Mouse (Mus musculus): ENCODE data around the gene Npcd.
"Not testable (repeated sequence)": the region's sequence is repeated elsewhere in the genome, so short reads cannot be mapped to it uniquely, and the experiment has no call there.

Npcd gene

DNA sequence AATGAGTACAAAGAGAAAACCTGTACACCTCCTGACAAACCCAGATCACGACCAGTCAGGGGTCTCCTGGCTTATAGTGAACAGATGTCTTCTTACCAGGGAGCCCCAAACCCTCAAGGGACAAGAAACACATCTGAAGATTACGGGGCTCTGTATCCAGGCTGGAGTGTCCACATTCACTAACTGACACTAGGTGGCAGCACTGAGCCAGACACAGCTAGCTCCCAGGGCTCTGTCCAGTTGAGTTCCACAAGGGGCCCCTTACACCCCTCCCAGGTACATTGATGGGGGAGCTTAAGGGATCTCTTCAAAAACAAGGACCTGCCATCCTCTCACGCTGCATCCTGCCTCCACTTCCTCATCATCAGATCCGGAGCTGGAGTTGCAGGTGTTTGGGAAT, 3.6 kb downstream of the Npcd start:
- DNase-seq (ENCODE audit: low read depth, low spot score): no peak

DNA sequence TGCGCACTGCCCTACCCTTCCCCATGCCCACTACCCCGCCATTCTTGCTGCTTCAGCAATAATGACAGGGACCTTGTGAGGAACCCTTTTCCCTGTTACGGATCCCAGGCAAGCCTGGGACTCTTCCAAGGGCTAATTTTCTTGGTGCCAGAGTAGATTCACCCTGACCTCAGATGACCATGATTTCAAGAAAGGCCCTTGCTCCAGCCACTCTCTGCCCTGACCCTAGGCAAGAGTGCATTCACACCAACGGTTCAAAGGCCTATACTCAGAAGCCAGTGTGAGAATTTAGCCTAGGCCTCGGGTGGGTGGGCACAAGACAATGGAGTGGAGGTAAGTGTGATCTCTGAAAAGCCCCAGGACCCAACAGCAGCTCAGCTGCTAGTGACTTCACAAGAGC, 4.6 kb downstream of the Npcd start:
- no peak for DNase-seq (ENCODE audit: low read depth, low spot score)

DNA sequence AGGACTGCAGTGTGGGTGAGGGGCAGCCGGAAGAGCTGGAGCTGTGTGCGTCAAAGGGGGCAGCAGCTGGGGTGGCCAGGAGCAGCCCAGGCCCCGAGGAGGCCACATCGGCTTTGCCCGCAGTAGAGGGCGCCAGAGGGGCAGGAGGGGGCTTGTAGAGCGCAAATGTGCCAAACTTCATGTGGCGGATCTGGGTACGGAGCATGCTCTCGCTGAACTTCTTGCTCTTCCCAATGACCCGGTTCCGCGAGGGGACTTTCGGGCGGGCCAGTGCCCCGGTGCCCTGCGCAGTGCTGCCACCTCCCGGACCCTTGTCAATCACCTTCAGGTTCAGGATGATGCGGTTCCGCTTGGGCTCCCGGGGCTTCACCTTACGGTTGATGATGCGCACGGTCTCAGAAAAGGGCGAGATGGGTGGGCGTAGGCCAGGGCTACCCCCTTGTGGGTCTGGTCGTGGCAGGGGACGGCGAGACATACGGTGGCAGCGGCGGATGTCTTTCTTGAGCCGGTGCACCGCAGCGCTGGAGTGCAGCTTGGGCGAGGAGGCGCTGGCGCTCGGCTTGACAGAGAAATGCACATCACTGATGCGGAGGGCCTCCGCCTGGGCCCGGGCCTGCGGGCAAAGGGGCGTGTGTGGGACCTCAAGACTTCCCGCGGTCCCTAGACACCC, 5.5 kb downstream of the Npcd start:
- no peak for DNase-seq (ENCODE audit: low read depth, low spot score)

DNA sequence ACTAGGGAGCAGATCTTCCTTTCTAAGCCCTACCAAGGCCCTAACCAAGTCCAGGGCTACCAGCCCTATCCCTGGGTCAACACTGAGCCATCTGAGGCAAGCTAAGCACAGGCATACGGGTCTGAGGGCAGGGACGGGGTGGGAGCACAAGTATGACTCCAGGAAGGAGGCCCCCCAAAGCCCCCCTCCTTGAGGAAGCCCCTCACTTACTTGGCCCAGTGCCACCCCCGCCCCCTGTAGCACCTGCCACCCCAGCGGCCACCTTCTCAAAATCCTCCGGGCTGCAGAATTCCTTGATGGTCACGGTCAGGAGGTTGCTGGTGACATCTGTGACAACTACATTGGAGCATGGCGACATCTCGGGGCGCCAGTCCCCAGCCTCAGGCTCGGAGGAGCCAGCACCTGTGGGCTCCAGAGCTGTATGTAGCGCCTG, 6.2 kb downstream of the Npcd start:
- DNase-seq (ENCODE audit: low read depth, low spot score): no peak

DNA sequence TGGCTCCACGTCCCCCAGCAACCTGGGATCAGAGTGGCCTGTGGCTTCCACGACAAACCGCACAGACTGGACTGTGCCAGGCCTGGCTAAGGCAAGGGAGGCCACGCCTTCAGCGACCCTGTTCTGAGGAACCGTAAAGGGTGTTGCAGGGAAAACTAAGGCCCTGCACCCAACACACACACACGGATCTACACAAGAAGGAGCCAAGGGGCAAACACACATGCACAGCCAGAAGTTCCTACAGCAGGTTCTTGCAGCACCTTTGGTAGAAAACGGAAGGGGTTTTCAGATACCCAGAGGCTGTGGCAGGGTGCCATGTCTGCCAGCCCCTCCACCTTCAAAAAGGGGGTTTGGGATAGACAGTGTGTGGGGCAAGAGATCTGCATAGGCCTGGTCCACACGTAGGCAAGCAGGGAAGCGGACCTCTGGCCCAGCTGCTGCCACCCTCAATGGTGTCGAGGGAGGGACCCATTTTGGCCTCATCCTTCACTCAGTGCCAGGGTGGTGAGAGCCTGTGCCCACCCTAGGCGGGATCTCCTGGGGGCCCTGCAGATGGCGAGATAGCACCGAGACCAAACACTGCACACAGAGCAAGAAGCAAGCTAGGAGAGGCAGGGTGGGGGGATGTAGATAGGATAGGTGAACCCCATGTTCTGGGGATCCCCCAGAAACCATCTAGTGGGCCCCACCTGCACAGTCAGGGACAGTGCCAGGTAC, 6.8 kb downstream of the Npcd start:
- no peak for DNase-seq (ENCODE audit: low read depth, low spot score)

DNA sequence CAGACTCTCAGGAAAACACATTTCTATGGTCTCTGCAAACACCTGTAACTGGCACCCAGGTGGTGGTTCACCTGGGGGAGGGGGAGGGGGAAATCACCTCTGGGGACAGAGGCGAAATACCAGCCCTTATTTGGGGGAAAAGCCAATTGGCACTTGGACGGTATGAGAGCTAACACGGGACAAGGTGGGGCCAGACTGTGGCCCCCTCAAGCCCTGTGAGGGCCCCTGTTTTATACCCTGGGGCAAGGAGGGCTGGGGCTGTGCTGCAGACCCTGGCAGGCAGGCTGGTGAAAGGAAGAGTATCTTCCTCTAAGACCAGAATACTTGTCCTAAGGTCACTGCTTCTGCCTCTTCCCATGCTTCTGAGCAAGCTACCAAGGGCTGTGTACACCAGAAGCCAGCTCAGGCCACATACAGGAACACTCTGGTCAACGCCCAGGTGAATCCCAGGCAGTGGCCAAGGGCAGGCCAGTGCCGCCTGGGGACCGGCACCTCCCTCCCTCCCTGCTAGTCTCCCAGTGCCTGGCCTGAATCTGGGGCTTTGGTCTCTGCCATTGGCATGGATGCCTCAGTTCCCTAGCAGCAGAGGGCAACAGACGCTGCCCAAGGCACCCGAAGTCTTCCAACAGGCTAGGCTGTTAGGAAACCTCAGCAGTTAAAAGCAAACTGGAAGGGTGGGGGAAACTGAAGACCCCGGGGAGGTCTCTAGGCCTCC, 7.7 kb downstream of the Npcd start:
- DNase-seq (ENCODE audit: low read depth, low spot score): no peak

DNA sequence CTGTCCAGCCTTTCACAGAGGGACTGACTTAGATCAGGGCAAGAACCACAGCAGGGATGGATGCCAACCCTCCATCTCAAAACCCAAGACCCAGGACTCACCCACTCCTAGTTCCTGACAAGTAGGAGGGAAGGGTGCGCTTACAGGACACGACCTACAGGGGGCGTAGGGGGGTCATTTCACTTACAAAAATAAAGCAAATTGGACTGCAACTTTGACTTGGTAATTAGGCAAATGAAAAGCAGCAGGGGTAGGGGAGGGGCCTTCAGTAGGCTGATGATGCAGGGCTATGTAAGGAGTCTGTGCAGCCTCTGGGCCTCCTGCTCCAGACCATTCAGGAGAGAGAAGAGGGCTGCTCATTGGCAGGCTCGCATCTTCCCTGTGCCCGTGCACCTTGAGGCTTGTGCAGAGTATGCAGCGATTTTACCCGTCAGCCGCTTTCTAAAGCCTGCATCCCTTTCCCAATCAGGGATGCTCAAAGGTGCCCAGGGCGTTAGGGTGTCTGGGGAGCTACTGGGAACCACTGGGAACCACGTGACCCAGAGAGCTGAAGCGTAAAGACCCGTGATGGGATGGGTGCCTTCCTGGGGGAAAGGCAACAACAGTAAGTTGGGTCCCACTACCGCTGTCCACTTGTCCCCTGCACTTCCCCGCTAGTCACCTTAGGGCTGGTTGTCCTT, 8.8 kb downstream of the Npcd start:
- no peak for DNase-seq (ENCODE audit: low read depth, low spot score)

DNA sequence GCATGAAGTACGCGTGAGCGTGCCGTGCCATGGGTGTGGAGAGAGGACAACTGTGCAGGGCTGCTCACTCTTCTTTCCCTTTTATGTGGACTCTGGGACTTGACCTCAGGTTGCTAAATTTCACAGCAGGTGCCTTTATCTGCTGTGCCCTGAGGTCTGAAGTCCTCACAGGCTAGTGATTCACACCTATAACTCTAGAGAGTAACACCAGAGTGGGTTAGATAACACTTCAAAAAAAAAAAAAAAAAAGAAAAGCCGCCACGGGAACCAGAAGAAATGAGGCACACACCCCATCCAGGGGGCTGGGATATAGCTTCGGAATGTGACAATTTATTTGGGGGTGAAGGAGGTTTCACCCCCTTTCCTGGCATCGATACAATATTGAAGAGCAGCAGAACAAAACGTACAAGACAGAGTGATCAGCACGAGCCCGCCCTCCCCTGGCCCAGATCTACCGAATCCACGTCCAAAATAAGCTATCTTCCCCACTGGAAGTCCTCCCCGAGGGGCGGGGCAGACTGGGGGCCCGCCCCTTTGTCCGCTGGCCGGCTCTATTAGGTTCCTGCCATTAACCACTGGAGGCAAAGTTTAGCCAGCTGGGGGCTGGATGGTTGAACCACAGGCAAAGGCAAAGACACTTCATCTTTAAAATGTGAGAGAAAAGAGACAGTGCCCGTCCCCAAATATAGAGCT, 10.3 kb downstream of the Npcd start:
- DNase-seq (ENCODE audit: low read depth, low spot score): no peak

DNA sequence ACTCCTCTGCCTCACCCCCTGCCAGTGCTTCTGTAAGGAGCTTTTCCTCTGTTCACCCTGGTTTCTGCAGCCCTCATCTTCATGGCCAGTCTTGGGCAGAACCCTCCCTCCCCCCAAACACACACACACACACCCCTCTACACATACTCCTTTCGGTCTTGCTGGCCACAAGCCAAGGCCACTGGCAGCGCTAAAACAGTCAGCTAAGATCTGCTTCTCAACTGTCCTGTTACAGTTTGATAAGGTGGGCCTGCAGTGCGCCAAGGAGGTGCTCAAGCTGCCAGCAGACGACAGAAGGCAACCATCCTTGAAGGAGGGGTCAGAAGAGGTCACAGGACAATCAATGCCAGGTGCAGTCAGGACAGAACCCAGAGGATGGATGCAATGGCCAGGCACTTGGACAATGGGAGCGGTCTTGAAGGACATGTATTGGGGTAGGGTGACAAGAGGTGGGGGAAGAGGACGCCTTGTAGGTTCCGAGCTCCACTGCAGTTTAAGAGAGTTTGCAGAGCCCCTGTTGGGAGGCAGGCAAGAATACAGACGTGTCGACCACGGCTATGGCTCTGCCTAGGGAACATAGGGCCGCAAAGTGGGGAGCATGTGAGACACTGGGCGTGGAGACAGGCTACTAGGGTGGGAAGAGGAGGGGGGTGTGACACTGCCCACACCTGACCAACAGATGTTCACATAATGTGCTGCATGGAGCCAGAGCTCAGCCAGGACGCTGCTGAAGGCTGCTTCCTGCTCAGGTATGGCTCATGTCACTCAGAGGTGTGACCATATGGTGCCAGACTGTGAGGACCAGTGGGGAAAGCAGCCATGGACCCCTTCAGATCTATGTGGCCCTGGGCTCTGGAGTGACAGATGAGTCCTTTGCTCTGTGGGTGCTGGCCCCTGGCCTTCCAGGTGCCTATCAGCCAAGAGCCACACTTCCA, 11.5 kb downstream of the Npcd start:
- no peak for DNase-seq (ENCODE audit: low read depth, low spot score)

DNA sequence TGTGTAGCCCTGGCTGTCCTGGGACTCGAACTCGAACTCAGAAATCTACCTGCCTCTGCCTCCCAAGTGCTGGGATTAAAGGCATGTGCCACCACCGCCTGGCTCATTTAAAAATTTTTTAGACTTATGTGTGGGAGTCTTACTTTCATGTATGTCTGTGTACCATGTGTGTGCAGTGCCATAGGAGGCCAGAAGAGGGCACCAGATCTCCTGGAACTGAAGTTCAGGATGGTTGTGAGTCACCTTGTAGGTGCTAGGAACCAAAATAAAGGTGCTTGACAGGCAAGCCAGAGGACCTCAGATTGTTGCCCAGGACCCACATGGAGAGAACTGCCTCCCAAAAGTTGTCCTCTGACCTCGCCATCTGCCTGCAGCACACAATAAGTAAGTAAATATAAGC, 15.7 kb downstream of the Npcd start:
- no peak for DNase-seq (ENCODE audit: low read depth, low spot score)

DNA sequence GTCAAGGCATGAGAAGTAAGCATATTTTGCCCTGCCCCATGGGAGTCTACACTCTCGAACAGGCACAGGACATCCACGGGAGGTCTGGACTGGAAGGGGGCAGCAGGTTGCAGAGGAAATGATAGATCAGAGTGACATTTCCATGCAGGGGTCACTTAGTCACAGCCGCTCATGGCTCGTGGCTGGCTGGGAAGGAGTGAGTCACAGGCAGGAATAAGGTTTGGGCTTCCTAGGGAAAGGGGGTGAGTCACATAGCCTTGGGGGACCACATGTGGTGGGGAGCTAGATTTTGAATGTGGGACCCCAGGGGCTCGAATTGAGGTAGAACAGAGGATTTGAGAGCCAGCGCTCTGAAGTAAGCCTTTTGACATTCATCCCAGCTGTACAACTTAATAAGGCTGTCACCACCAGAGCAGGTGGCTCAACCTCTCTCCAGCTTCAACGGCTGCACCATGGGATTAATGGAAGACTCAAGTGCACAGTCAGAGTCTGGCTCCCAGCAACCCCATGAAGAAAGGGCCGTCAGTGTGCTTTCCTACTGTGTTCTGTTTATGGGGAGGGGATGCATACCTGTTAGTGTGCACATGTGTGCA, 20.3 kb downstream of the Npcd start:
- DNase-seq (ENCODE audit: low read depth, low spot score): no peak

DNA sequence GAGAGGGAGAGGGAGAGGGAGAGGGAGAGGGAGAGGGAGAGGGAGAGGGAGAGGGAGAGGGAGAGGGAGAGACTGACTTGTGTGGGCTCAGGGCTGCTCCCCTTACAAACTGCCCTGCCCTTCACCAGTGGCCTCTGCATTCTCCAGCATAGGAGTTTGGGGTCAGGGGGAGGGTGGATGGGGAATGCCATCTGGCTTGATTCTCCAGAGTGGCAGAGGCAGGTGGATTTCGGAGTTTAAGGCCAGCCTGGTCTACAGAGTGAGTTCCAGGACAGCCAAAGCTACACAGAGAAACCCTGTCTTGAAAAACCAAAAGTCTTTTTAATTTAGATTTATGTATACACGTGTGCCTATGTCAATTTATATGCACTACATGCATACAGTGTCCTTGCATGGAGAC, 21.2 kb downstream of the Npcd start:
- not testable (repeated sequence) for DNase-seq (ENCODE audit: low read depth, low spot score)

DNA sequence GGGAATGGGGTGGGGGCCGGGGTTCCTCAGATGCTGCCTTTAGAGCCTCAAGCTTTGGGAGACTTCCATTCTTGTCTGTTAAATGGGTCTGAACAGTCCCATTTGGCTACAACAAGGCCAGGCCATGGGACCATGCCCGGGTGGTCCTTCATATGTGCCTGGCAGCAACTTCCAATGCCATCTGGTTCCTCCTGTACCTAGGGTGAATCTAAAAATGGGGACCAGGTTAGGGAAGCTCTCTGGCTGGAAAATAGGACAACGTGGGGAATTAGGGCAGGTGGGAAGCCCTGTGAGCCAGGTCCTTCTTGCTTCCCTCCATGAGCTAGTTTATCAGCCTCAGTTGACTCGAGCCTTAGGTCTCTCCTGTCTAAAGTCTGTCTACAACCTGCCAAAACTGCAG, 23.0 kb downstream of the Npcd start:
- no peak for DNase-seq (ENCODE audit: low read depth, low spot score)

DNA sequence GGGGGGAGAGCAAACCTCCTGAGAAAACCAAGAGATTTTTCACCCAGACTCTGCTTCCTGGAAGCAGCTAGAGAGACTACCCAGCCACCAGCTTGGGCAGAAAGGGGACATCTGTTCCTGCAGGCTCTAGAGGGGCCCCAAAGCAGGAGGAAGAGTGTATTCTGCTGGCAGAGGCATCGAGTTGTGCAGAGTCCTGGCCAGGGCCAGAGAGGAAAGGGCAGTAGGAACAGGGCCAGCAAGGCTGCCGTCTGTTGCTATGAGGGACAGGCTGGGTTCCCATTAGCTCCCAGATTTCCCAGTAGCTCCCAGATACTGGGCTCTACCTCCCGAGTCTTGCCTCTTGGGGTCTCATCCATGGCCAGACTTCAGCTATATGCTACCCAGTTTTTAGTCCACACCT, 24.0 kb downstream of the Npcd start:
- no peak for DNase-seq (ENCODE audit: low read depth, low spot score)

DNA sequence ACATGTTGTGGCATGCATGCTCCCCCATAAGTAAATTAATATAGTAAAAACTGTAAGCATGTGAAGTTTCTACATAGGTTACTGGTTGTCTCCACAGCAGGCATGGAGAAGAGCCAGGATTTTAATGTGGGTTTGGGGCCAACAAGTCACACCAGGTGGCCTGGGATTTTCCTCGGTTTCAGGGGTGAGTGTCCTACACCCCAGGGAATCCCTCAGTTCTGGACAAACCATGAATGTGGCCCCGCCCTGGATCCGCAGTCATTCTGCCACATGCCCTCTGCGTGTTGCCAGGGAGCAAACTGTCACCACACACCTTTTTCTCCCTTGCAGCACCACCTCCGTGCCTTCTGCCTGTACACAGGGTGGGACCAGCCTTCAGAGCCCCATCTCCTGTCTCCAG, 25.4 kb downstream of the Npcd start:
- no peak for DNase-seq (ENCODE audit: low read depth, low spot score)

DNA sequence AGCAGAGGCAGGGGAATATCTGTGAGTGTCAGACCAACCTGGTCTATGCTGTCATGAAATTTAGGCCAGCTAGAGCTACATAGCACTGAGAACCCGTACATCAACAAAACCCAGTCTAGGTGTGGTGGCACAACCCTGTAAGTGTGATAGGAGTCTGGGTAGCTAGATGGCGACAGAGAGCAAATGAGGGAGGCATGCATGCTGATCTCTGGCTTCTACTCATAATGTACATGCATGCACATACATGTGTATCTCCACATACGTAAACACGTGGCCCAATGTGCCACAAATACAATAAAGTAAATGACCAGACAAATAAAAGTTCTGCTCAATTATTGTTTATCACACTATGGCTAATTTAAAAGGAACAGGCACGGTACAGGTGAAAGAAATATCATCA, 25.9 kb downstream of the Npcd start:
- no peak for DNase-seq (ENCODE audit: low read depth, low spot score)

DNA sequence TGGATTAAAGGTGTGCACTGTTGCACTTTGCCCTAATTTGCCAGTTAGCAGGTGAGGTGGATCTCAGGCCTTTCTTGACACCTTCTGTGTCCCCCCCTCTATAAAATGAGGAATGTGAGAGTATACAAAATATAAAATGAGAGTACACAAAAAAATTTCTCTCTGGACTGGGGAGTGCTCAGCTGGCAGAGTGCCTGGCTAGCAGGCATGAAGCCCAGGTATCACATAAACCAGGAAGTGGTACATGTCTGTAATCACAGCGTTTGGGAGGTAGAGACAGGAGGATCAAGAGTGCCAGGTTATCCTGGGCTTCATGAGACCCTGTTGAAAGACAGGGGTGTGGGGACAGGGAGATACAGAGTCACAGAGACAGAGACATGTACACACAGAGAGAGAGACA, 27.0 kb downstream of the Npcd start:
- DNase-seq (ENCODE audit: low read depth, low spot score): no peak

DNA sequence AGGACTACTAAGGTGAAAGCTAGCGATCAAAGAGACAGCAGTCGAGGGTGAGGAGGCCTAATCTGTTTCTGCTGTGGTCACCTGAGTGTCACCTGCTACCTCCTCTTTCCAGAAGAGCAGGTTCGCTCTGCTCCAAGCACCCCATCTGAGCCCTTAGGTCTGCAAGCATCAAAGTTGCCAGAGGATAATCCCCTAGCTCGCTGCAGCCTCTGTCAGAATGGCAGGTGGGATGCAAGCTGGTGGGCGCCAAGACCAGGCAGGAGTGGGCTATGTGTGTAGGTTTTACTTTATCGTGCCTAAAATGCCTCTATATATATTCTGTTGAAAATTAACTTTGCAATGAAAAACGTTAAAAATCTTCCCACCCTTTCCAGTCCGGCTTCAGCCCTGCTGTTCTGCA, 28.8 kb downstream of the Npcd start:
- DNase-seq (ENCODE audit: low read depth, low spot score): no peak

DNA sequence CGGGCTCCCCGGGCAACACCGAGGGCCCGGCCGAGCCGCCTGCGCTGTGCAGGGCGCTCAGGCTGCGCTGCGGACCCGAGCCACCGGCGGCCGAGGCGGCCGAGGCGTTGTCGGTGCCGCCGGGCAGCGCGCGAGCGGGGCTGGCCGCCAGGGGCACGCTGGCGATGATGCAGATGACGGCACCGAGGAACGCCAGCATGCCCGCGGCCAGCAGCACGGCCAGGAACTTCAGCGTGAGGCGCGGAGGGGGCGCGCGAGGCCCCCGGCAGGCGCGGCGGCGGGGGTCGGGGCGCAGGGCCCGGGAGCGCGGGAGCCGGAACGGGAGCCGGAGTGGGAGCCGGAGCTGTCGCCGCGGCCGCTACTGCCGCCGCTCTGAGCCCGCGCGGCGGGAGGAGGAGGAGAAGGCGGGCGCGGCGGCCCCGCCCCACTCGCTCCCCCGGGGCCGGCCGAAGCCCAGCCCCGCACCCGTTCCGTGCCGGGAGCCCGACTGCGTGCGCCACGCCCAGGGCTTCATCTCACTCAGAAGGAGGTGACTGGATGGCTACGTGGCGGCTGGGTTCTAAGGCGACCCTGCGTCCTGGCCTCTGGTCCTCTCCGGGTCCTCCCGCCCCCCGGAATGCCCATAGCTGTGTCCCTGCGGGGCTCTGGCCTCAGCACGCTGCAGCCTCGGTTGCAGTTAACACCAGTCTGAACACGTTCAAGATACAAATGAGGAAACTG, 29.5 kb downstream of the Npcd start, which contains the start of gene Nptxr:
Nptxr (minus strand) TSS at position 415 of the 720 bp plus-strand sequence.
- no peak for DNase-seq (ENCODE audit: low read depth, low spot score)

Data from brain, embryonic 18.5 days (tissue).